Mouse (Mus musculus): Measurements from ENCODE around the gene Qpct. TPM values are rescaled to one million over a fixed set of nuclear protein-coding genes. Genes with fewer than 3 reads are reported as not detected.

Gene Qpct
- polyA plus RNA-seq, 2 experiments = 5.1 to 8.8 TPM

- Histone ChIP-seq H3K27me3 (ENCODE audit: control insufficient read depth, insufficient read depth, low read length) (no peaks in the 10 kb centered on the region), H3K4me2 (replicated peaks; ENCODE audit: low read depth, low read length, severe bottlenecking) (no peak overlapping the region), H3K9me3 (ENCODE audit: control insufficient read depth, low read length) (no peaks in the 10 kb centered on the region), H3K9ac (ENCODE audit: low read depth, low read length, severe bottlenecking) (no peak overlapping the region), H3K27ac (replicated peaks; ENCODE audit: low read depth, low read length) (no peak overlapping the region), H3K4me3 (replicated peaks; ENCODE audit: low read length) (no peak overlapping the region), H3K36me3 (ENCODE audit: control insufficient read depth, insufficient read depth, low read length) (no peaks in the 10 kb centered on the region), H3K4me1 (ENCODE audit: control insufficient read depth, insufficient read depth, low read length) (no peaks in the 10 kb centered on the region)
- 83% methylated on average over 8 of the region's 8 CpGs for WGBS
- ATAC-seq (ENCODE audit: low FRiP score, low read depth) (no peak), DNase-seq (ENCODE audit: low spot score) (no peak)
- TF ChIP-seq POLR2A (IDR thresholded peaks at IDR 0.05; ENCODE audit: borderline replicate concordance, extremely low read depth, insufficient read depth, insufficient read length) = no peak
These were observed 26.5 kb downstream of the Qpct start for GRCm38 (mm10) chr17:79078248-79078647.

- ATAC-seq (ENCODE audit: low FRiP score, low read depth) (no peak), DNase-seq (ENCODE audit: low spot score) (no peak)
- no peaks in the 10 kb centered on the region for H3K9me3 ChIP-seq (ENCODE audit: control insufficient read depth, low read length)
- TF ChIP-seq POLR2A (IDR thresholded peaks at IDR 0.05; ENCODE audit: borderline replicate concordance, extremely low read depth, insufficient read depth, insufficient read length) = no peak
- no peak overlapping the region for H3K27ac ChIP-seq (replicated peaks; ENCODE audit: low read depth, low read length)
- H3K36me3 ChIP-seq (ENCODE audit: control insufficient read depth, insufficient read depth, low read length) = no peaks in the 10 kb centered on the region
- H3K27me3 ChIP-seq (ENCODE audit: control insufficient read depth, insufficient read depth, low read length) = no peaks in the 10 kb centered on the region
- 46% methylated on average over 1 of the region's 1 CpGs for WGBS
- H3K4me3 ChIP-seq (replicated peaks; ENCODE audit: low read length) = no peak overlapping the region
- no peak overlapping the region for H3K9ac ChIP-seq (ENCODE audit: low read depth, low read length, severe bottlenecking)
- peaks cover 5% of the 10 kb centered on the region; the same call in 1 of the 2 replicates for H3K4me1 ChIP-seq (ENCODE audit: control insufficient read depth, insufficient read depth, low read length)
- no peak overlapping the region for H3K4me2 ChIP-seq (replicated peaks; ENCODE audit: low read depth, low read length, severe bottlenecking)
These were observed 40.0 kb downstream of the Qpct start for GRCm38 (mm10) chr17:79091710-79092109.

- no peaks in the 10 kb centered on the region for H3K36me3 ChIP-seq (ENCODE audit: control insufficient read depth, insufficient read depth, low read length)
- H3K4me3 ChIP-seq (replicated peaks; ENCODE audit: low read length) = no peak overlapping the region
- no peak overlapping the region for H3K9ac ChIP-seq (ENCODE audit: low read depth, low read length, severe bottlenecking)
- peaks cover 5% of the 10 kb centered on the region; the same call in 1 of the 2 replicates for H3K4me1 ChIP-seq (ENCODE audit: control insufficient read depth, insufficient read depth, low read length)
- ATAC-seq (ENCODE audit: low FRiP score, low read depth) (no peak), DNase-seq (ENCODE audit: low spot score) (no peak)
- no peaks in the 10 kb centered on the region for H3K9me3 ChIP-seq (ENCODE audit: control insufficient read depth, low read length)
- no peak overlapping the region for H3K27ac ChIP-seq (replicated peaks; ENCODE audit: low read depth, low read length)
- H3K27me3 ChIP-seq (ENCODE audit: control insufficient read depth, insufficient read depth, low read length) = no peaks in the 10 kb centered on the region
- no peak overlapping the region for H3K4me2 ChIP-seq (replicated peaks; ENCODE audit: low read depth, low read length, severe bottlenecking)
- 59% methylated on average over 5 of the region's 5 CpGs for WGBS
- TF ChIP-seq POLR2A (IDR thresholded peaks at IDR 0.05; ENCODE audit: borderline replicate concordance, extremely low read depth, insufficient read depth, insufficient read length) = no peak
These were observed 41.7 kb downstream of the Qpct start for GRCm38 (mm10) chr17:79093286-79093975.

- TF ChIP-seq POLR2A (IDR thresholded peaks at IDR 0.05; ENCODE audit: borderline replicate concordance, extremely low read depth, insufficient read depth, insufficient read length) = no peak
- Histone ChIP-seq H3K4me3 (replicated peaks; ENCODE audit: low read length) (no peak overlapping the region), H3K27me3 (ENCODE audit: control insufficient read depth, insufficient read depth, low read length) (no peaks in the 10 kb centered on the region), H3K4me2 (replicated peaks; ENCODE audit: low read depth, low read length, severe bottlenecking) (no peak overlapping the region), H3K27ac (replicated peaks; ENCODE audit: low read depth, low read length) (no peak overlapping the region), H3K9me3 (ENCODE audit: control insufficient read depth, low read length) (no peaks in the 10 kb centered on the region), H3K9ac (ENCODE audit: low read depth, low read length, severe bottlenecking) (no peak overlapping the region), H3K36me3 (ENCODE audit: control insufficient read depth, insufficient read depth, low read length) (no peaks in the 10 kb centered on the region), H3K4me1 (ENCODE audit: control insufficient read depth, insufficient read depth, low read length) (peaks cover 5% of the 10 kb centered on the region; the same call in 1 of the 2 replicates)
- 87% methylated on average over 2 of the region's 2 CpGs for WGBS
- DNase-seq (ENCODE audit: low spot score) (no peak), ATAC-seq (ENCODE audit: low FRiP score, low read depth) (no peak)
These were observed 43.9 kb downstream of the Qpct start for GRCm38 (mm10) chr17:79095624-79096023.

GRCm38 (mm10) chr17:79099866-79100265 is 48.2 kb downstream of the Qpct start:
- Histone ChIP-seq H3K27me3 (ENCODE audit: control insufficient read depth, insufficient read depth, low read length) (no peaks in the 10 kb centered on the region), H3K27ac (replicated peaks; ENCODE audit: low read depth, low read length) (no peak overlapping the region), H3K4me3 (replicated peaks; ENCODE audit: low read length) (no peak overlapping the region), H3K4me1 (ENCODE audit: control insufficient read depth, insufficient read depth, low read length) (no peaks in the 10 kb centered on the region), H3K36me3 (ENCODE audit: control insufficient read depth, insufficient read depth, low read length) (no peaks in the 10 kb centered on the region), H3K9ac (ENCODE audit: low read depth, low read length, severe bottlenecking) (no peak overlapping the region), H3K4me2 (replicated peaks; ENCODE audit: low read depth, low read length, severe bottlenecking) (no peak overlapping the region), H3K9me3 (ENCODE audit: control insufficient read depth, low read length) (no peaks in the 10 kb centered on the region)
- WGBS = 81% methylated on average over 4 of the region's 4 CpGs
- no peak for ATAC-seq (ENCODE audit: low FRiP score, low read depth)
- no peak for TF ChIP-seq POLR2A (IDR thresholded peaks at IDR 0.05; ENCODE audit: borderline replicate concordance, extremely low read depth, insufficient read depth, insufficient read length)
- DNase-seq (ENCODE audit: low spot score) = no peak

All from limb, embryonic 14.5 days (tissue).